Mouse (Mus musculus): Measurements from ENCODE around the gene Dtx1.

The Dtx1 gene

DNA sequence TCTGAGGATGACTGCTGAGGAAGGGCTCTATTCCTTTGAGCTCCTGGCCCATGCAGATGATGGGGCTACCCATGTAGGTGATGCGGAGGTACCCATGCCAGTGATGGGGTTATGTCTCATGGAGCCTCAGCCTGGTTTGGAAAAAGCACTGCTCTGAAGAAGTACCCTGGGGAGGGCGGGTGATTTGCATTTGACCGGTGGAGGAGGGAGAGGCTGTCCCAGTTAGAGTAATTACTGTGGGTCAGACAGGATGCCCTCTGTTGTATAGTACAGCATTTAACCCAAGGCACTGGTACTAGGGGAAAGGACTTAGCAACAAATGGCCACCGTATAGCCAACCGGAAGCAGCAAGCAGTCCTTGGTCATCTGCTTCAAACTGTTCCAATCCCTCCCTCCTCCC lies 76.9 kb downstream of the Dtx1 start:
- no peak for DNase-seq

DNA sequence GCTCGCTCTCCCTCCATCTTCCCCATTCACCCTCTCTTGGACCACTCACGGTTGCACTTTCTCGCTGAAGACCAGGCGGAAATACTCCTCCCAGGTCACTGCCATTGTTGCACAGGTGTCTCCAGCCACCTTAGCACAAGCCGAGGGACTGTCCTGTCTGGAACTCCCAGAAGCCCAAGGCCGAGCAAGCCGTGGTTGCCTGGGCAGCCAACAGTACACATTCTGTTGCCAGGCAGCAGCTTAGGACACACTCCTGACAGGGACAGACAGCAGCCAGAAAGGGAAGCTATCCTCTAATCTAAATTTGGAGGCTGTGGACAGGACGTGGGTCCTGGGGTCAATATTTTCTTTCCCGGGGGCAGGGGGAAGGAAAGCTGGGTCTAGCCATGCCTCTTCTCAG lies 77.6 kb downstream of the Dtx1 start, which contains the start of gene Cfap73:
Gene Cfap73, minus strand, starts transcription at position 105 of the 400 bp plus-strand sequence.
- no peak for DNase-seq

DNA sequence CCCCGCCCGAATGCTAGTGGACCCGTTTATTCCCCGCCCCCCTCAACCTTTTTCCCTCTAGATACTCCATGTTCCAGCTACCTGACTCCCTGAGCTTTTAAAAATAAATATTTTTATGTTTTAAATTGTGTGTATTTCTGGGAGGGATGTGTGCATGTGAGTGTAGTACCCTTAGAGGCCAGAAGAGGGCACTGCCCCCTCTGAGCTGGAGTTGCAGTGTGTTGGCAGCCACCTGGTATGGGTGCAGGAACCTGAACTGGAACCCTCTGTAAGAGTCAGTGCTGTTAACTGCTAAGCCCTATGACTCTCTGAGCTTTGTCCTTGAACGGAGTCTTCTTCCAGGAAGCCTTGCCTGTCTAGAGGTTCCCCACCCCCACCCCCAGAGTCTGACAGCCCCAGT lies 79.8 kb downstream of the Dtx1 start:
- no peak for DNase-seq

DNA sequence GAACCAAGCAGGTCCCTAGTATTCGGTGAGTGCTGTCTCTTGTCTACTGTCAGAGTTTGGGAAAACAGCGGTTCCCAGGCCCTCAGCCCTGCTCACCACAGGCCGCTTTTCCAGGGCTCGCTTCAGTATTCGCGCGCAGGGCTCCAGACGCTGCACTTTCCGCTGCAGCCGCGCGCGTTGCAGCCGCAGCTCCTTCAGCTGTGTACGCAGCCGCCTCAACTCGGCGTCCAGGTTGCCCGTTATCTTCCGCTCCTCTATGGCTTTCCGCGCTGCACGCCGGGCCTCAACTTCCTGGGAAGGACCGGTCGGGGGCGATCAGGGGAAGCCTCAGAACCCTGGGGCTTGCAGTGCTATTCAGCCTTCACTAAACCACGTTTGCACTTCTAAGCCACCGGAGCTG lies 80.6 kb downstream of the Dtx1 start:
- DNase-seq, result no peak

Data from kidney, adult 18-20 months (tissue).